Mouse (Mus musculus): Measurements from ENCODE around the gene Bst1. TPM values are rescaled to one million over a fixed set of nuclear protein-coding genes. Genes with fewer than 3 reads are reported as not detected.

The Bst1 gene
- total and polyA plus RNA-seq, 3 experiments: 0.54 to 3.1 (median 2.1) TPM

GRCm38 (mm10) chr5:43855769-43856168, 37.1 kb downstream of the Bst1 start:
- peak; percentile 29 for DNase-seq

- no peak for DNase-seq
Measured at GRCm38 (mm10) chr5:43859663-43860062, 41.0 kb downstream of the Bst1 start.

GRCm38 (mm10) chr5:43860096-43860495, 41.4 kb downstream of the Bst1 start:
- no peak for DNase-seq

GRCm38 (mm10) chr5:43860670-43861431, 42.2 kb downstream of the Bst1 start:
- no peak for DNase-seq

- DNase-seq: no peak
Measured at GRCm38 (mm10) chr5:43863642-43864041, 45.0 kb downstream of the Bst1 start.

- DNase-seq: no peak
Measured at GRCm38 (mm10) chr5:43865316-43865715, 46.6 kb downstream of the Bst1 start.

- no peak for DNase-seq
Measured at GRCm38 (mm10) chr5:43868253-43868652, 49.6 kb downstream of the Bst1 start, which contains the start of gene Cd38. Gene Cd38 (plus strand): TSS chr5:43868553.

- DNase-seq: peak; percentile 57
Measured at GRCm38 (mm10) chr5:43868711-43869600, 50.3 kb downstream of the Bst1 start.

GRCm38 (mm10) chr5:43871845-43872244, 53.2 kb downstream of the Bst1 start:
- DNase-seq: no peak

- no peak for DNase-seq
Measured at GRCm38 (mm10) chr5:43872652-43873051, 54.0 kb downstream of the Bst1 start.

- DNase-seq: no peak
Measured at GRCm38 (mm10) chr5:43882034-43882433, 63.3 kb downstream of the Bst1 start.

- no peak for DNase-seq
Measured at GRCm38 (mm10) chr5:43885060-43885820, 66.6 kb downstream of the Bst1 start.

GRCm38 (mm10) chr5:43892386-43892785, 73.7 kb downstream of the Bst1 start:
- DNase-seq: peak; percentile 22

Other genes with a start within 250 kb of the Bst1 start
- 10 to 100 TPM; 13.9 to 22.0 TPM for gene Cc2d2a, start 156.5 kb upstream of the Bst1 start, total RNA-seq (2021)
- 2.0 and 2.4 TPM in 2 replicates for gene Cc2d2a, start 156.5 kb upstream of the Bst1 start, polyA plus RNA-seq (2012; rRNA removed)
- gene Fbxl5, start 2.8 kb downstream of the Bst1 start, total RNA-seq (2021): 10 to 100 TPM; 59.4 to 70.5 TPM
- 12.6 and 17.6 TPM in 2 replicates for gene Fbxl5, start 2.8 kb downstream of the Bst1 start, polyA plus RNA-seq (2012; rRNA removed)
- 10 to 100 TPM; 11.5 to 15.1 TPM for gene Cd38, start 49.7 kb downstream of the Bst1 start, total RNA-seq (2021)
- 5.3 and 5.9 TPM in 2 replicates for gene Cd38, start 49.7 kb downstream of the Bst1 start, polyA plus RNA-seq (2012; rRNA removed)
- gene Gm7879, start 94.3 kb downstream of the Bst1 start, total RNA-seq (2021): 10 to 100 TPM; 13.0 to 14.0 TPM
- not detected in 2 replicates for gene Gm7879, start 94.3 kb downstream of the Bst1 start, polyA plus RNA-seq (2012; rRNA removed)
- not detected for gene Fgfbp1, start 162.9 kb downstream of the Bst1 start, total RNA-seq (2021)
- gene Fgfbp1, start 162.9 kb downstream of the Bst1 start, polyA plus RNA-seq (2012; rRNA removed): not detected in 2 replicates

All from adrenal gland, adult 2 months (tissue).